Comparison of ENCODE assay signal across 11 mouse cellular contexts in the genomic region with DNA sequence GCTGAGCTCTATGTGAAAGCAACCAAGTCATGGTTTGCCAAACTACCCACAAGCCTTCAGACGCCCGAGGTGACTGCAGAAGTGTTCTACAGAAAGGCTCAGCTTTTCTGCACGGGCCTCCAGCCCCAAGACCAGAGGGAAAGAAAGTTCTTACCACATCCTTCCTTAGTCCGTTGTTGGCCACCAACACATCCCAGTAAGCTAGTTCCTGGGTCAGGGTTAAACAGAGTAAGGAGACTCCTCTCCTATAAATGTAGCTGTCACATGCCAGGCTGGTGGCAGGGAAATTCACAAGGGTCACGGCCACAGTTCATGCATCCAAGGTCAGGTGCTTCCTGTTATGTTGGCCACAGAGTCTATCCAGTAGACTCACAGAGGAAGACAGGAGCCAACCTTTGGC. TPM values are rescaled to one million over a fixed set of nuclear protein-coding genes. Genes with fewer than 3 reads are reported as not detected.
DNase-seq lines count a peak whose midpoint lies in the region; ATAC-seq and TF ChIP-seq lines count a peak whose summit lies in the region.
"Had no signal": no experiment of that assay in that cellular context is flagged by ENCODE, and none has a peak within 500 bp of the region (broad histone marks: within the 10 kb centered on the region; RNA-seq: fewer than 3 reads in every experiment).

No protein-coding gene starts in this region.

- peaks cover 33% of the 10 kb centered on the region; the same call in 1 of the 2 replicates for H3K4me1 ChIP-seq in spleen, adult 2 months (ENCODE audit: control insufficient read depth, insufficient read depth, insufficient read length)
- H3K4me1 ChIP-seq in limb, embryonic 15.5 days, result peaks cover 47% of the 10 kb centered on the region

- H3K4me3 ChIP-seq in spleen, adult 2 months (ENCODE audit: extremely low read depth, insufficient read depth, insufficient read length), result no peak overlapping the region
- no peak overlapping the region for H3K4me3 ChIP-seq in limb, embryonic 15.5 days

- no peak for TF ChIP-seq CTCF in spleen, adult 2 months (IDR thresholded peaks at IDR 0.05; ENCODE audit: extremely low read depth, insufficient read depth, insufficient read length, insufficient replicate concordance)

- H3K27me3 ChIP-seq in spleen, adult 2 months (ENCODE audit: control insufficient read depth, insufficient read depth, low read length), result no peaks in the 10 kb centered on the region
- H3K27me3 ChIP-seq in limb, embryonic 15.5 days, result no peaks in the 10 kb centered on the region

- H3K9me3 ChIP-seq in limb, embryonic 15.5 days, result no peaks in the 10 kb centered on the region

- ATAC-seq in limb, embryonic 15.5 days (ENCODE audit: insufficient number of reproducible peaks, low FRiP score, low TSS enrichment, low read depth), result no peak

- peak; percentile 77 to 90 for DNase-seq in adrenal gland, adult (ENCODE audit: inconsistent age in 2 of 2, low spot score in 1 of 2)
- no peak for DNase-seq in adrenal gland, postnatal 10 days
- DNase-seq in spleen, adult 2 months (ENCODE audit: low read depth in 1 of 2, low spot score in 2 of 2), result no peak
- DNase-seq in spleen, adult 12 weeks (ENCODE audit: low spot score), result no peak
- DNase-seq in thymus, postnatal 25 days, result peak; percentile 52
- no peak for DNase-seq in adipocyte (ENCODE audit: low spot score)
- no peak for DNase-seq in urinary bladder, adult 18-20 months (ENCODE audit: low spot score in 2 of 2)
- DNase-seq: layer of hippocampus, postnatal 36 days had no signal

- no peak for TF ChIP-seq POLR2A in spleen, adult 2 months (IDR thresholded peaks at IDR 0.05; ENCODE audit: low read depth, low read length)

- H3K4me2 ChIP-seq in limb, embryonic 15.5 days, result no peak overlapping the region

- no peak overlapping the region for H3K9ac ChIP-seq in limb, embryonic 15.5 days

- peaks cover 27% of the 10 kb centered on the region for H3K36me3 ChIP-seq in spleen, adult 2 months (ENCODE audit: control insufficient read depth, insufficient read depth, low read length)
- peaks cover 27% of the 10 kb centered on the region for H3K36me3 ChIP-seq in limb, embryonic 15.5 days

- H3K27ac ChIP-seq in spleen, adult 2 months (ENCODE audit: insufficient read depth, low read length), result peak overlapping the region; percentile 93
- peak overlapping the region; percentile 92; the same call in 1 of the 2 replicates for H3K27ac ChIP-seq in limb, embryonic 15.5 days

- 9% methylated on average over 5 of the region's 5 CpGs for WGBS in spleen, adult 2 months
- WGBS in limb, embryonic 15.5 days, result 88% methylated on average over 5 of the region's 5 CpGs

RNA-seq across cellular contexts. Expression of a gene that starts 27.7 kb away (rescaled TPM):
- 10 to 100 TPM; 32.5 to 37.8 TPM for total RNA-seq in adrenal gland, postnatal 10 days (2021)
- polyA plus RNA-seq in spleen, adult 2 months (2012; rRNA removed), result 55.8 and 61.8 TPM in 2 replicates
- 18.6 and 19.7 TPM in 2 replicates for polyA plus RNA-seq in limb, embryonic 15.5 days (2015; fragmentation: Nextera tagmentation; extraction: Ambion mirVana)

RNA-seq across cellular contexts. Expression of a gene that starts 32.1 kb away (rescaled TPM):
- total RNA-seq in adrenal gland, postnatal 10 days (2021), result under 1 TPM in 1 of 2 experiments, not detected in 1; 0.45 TPM
- polyA plus RNA-seq in spleen, adult 2 months (2012; rRNA removed), result 0.11 and 0.14 TPM in 2 replicates
- 0.35 and 0.76 TPM in 2 replicates for polyA plus RNA-seq in limb, embryonic 15.5 days (2015; fragmentation: Nextera tagmentation; extraction: Ambion mirVana)

RNA-seq across cellular contexts. Expression of a gene that starts 34.8 kb away (rescaled TPM):
- total RNA-seq in adrenal gland, postnatal 10 days (2021), result 1 to 10 TPM; 2.0 to 3.3 TPM
- polyA plus RNA-seq in spleen, adult 2 months (2012; rRNA removed), result 4.3 and 6.4 TPM in 2 replicates
- 8.9 and 9.6 TPM in 2 replicates for polyA plus RNA-seq in limb, embryonic 15.5 days (2015; fragmentation: Nextera tagmentation; extraction: Ambion mirVana)
- total RNA-seq: adrenal gland, adult 18-20 months; neutrophil, adult 5-6 weeks had no signal

Comparison
In these comparisons a context has a peak if more than half of its experiments do, and no peak if none do; other contexts are left out.
1. DNase-seq: peak in adrenal gland, adult (2 of 2) and thymus, postnatal 25 days (single experiment); none in adrenal gland, postnatal 10 days (single experiment), spleen, adult 2 months (0 of 2), spleen, adult 12 weeks (single experiment), adipocyte (single experiment) and urinary bladder, adult 18-20 months (0 of 2).